Mouse (Mus musculus) layer of hippocampus, postnatal 10 days (tissue): ENCODE data around the gene Rbm31y. TPM values are rescaled to one million over a fixed set of nuclear protein-coding genes. Genes with fewer than 3 reads are reported as not detected.
"Not testable (repeated sequence)": the region's sequence is repeated elsewhere in the genome, so short reads cannot be mapped to it uniquely, and the experiment has no call there.

Experiments used
- DNase-seq, 2 experiments: peaks; one replicate each; pipeline ENCODE4 v3.0.0; 2021; ENCODE audit warnings: low spot score in 2 of 2
- long read RNA-seq: library from polyadenylated mRNA; stranded (forward); transcript quantifications from one replicate; pipeline ENCODE4 v2.0.0, GENCODE M21; 2023
- total RNA-seq, 2 experiments: library from RNA; stranded (reverse); gene quantifications; 2 replicates each; pipeline ENCODE4 v1.2.3; 2021

Gene Rbm31y
- total RNA-seq: not detected
- long read RNA-seq: 0 reads

DNA sequence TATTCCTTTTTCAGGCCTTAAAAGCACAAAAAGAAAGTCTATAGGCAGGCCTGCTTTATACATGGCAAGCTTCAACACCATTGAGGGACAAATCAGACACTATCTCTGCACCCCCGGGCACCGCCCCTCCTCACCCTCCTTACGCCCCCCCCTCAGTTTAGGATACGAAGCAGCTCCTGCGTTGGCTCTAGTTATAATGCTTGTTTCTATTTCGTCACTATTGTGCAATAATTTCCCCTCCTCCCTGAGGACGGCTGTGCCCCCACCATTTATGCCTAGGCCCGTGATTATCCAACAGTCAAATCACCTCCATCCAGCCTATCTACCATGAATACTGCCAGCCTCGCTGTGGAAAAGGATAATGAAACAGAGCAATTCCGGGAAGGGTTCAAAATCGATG lies at the start of gene Rbm31y:
Gene Rbm31y (plus strand): TSS at position 301 of the 400 bp plus-strand sequence.
- DNase-seq: not testable (repeated sequence)
